Mouse (Mus musculus) heart, adult 2 months (tissue): ENCODE results near the gene Tcf7l1.

Experiments used
- CTCF ChIP-seq: fragments of 200-600 bp; IDR thresholded peaks from 2 replicates; pipeline ENCODE4 v1.8.1; 2022; ENCODE audit warnings: antibody characterized with exemption, mild to moderate bottlenecking, moderate library complexity
- EP300 ChIP-seq: fragments of 200-500 bp; IDR thresholded peaks from 2 replicates; pipeline ENCODE4 v1.6.1; 2011; ENCODE audit warnings: low read depth, low read length, control low read depth; ENCODE audit not compliant: insufficient read depth
- POLR2A ChIP-seq: fragments of 200-500 bp; IDR thresholded peaks from 2 replicates; pipeline ENCODE4 v1.6.1; 2011; ENCODE audit warnings: mild to moderate bottlenecking, low read depth, low read length, control low read depth; ENCODE audit not compliant: insufficient read depth

DNA sequence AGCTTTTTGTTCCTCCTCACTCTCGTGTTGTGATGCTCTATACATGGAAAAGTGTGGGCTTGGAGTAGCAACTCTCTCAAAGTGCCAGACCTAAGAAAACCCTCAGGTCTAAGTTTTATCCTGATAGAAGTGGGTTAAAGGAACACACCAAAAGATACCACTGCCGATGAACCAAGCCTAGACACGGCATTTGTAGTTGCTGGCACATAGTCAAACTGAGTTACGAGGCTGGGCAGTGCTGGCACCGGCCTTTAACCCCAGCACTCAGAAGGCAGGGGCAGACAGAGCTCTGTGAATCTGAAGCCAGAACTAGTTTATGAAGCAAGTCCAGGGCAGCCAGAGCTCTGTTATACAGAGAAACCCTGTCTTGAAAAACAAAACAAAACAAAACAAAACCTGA, 181.4 kb downstream of the Tcf7l1 start:
- TF ChIP-seq CTCF (no peak), EP300 (no peak), POLR2A (no peak)
